Mouse (Mus musculus): ENCODE data around the gene Dnmbp. TPM values are rescaled to one million over a fixed set of nuclear protein-coding genes. Genes with fewer than 3 reads are reported as not detected.
A peak's percentile ranks its signal among the peaks of the same experiment; 100 is the strongest.

Dnmbp gene
- polyA plus RNA-seq, 1 experiment from 2014 or later = 14.5 TPM

- Histone ChIP-seq H3K27me3 (ENCODE audit: control insufficient read depth, insufficient read depth, low read length) (no peaks in the 10 kb centered on the region), H3K27ac (ENCODE audit: low read depth, low read length) (no peak overlapping the region), H3K9me3 (ENCODE audit: control insufficient read depth, low read length) (no peaks in the 10 kb centered on the region), H3K9ac (ENCODE audit: low read length) (no peak overlapping the region), H3K4me1 (ENCODE audit: control insufficient read depth, insufficient read depth, low read length) (no peaks in the 10 kb centered on the region), H3K36me3 (ENCODE audit: control insufficient read depth, insufficient read depth, low read length) (no peaks in the 10 kb centered on the region), H3K4me3 (ENCODE audit: low read depth, low read length) (no peak overlapping the region), H3K4me2 (no peak overlapping the region)
- WGBS = 89% methylated on average over 5 of the region's 5 CpGs
- ATAC-seq (ENCODE audit: low FRiP score) (no peak), DNase-seq (ENCODE audit: low spot score, missing footprints) (no peak)
These were observed 49.5 kb downstream of the Dnmbp start for GRCm38 (mm10) chr19:43890487-43890886.

- H3K4me1 ChIP-seq (ENCODE audit: control insufficient read depth, insufficient read depth, low read length) = peaks cover 7% of the 10 kb centered on the region
- ATAC-seq (ENCODE audit: low FRiP score) = no peak
- H3K4me3 ChIP-seq (ENCODE audit: low read depth, low read length) = no peak overlapping the region
- no peaks in the 10 kb centered on the region for H3K36me3 ChIP-seq (ENCODE audit: control insufficient read depth, insufficient read depth, low read length)
- no peaks in the 10 kb centered on the region for H3K9me3 ChIP-seq (ENCODE audit: control insufficient read depth, low read length)
- no peak overlapping the region for H3K9ac ChIP-seq (ENCODE audit: low read length)
- no peak overlapping the region for H3K4me2 ChIP-seq
- no peaks in the 10 kb centered on the region for H3K27me3 ChIP-seq (ENCODE audit: control insufficient read depth, insufficient read depth, low read length)
- no peak overlapping the region for H3K27ac ChIP-seq (ENCODE audit: low read depth, low read length)
- no peak for DNase-seq (ENCODE audit: low spot score, missing footprints)
- WGBS = 69% methylated on average over 2 of the region's 2 CpGs
These were observed 52.3 kb downstream of the Dnmbp start for GRCm38 (mm10) chr19:43887725-43888124.

GRCm38 (mm10) chr19:43887242-43887641 lies 52.7 kb downstream of the Dnmbp start:
- H3K4me1 ChIP-seq (ENCODE audit: control insufficient read depth, insufficient read depth, low read length) = peaks cover 8% of the 10 kb centered on the region
- 84% methylated on average over 5 of the region's 5 CpGs for WGBS

GRCm38 (mm10) chr19:43886371-43887099 lies 53.5 kb downstream of the Dnmbp start:
- Histone ChIP-seq H3K9me3 (ENCODE audit: control insufficient read depth, low read length) (no peaks in the 10 kb centered on the region), H3K4me2 (no peak overlapping the region), H3K36me3 (ENCODE audit: control insufficient read depth, insufficient read depth, low read length) (no peaks in the 10 kb centered on the region), H3K4me3 (ENCODE audit: low read depth, low read length) (no peak overlapping the region), H3K4me1 (ENCODE audit: control insufficient read depth, insufficient read depth, low read length) (peaks cover 8% of the 10 kb centered on the region), H3K27me3 (ENCODE audit: control insufficient read depth, insufficient read depth, low read length) (no peaks in the 10 kb centered on the region), H3K27ac (ENCODE audit: low read depth, low read length) (no peak overlapping the region), H3K9ac (ENCODE audit: low read length) (no peak overlapping the region)
- 83% methylated on average over 12 of the region's 12 CpGs for WGBS
- DNase-seq (ENCODE audit: low spot score, missing footprints) = no peak
- no peak for ATAC-seq (ENCODE audit: low FRiP score)

More at GRCm38 (mm10) chr19:43887242-43887641, 52.7 kb downstream of the Dnmbp start:
- Histone ChIP-seq H3K27ac (ENCODE audit: low read depth, low read length) (no peak overlapping the region), H3K9ac (ENCODE audit: low read length) (no peak overlapping the region), H3K27me3 (ENCODE audit: control insufficient read depth, insufficient read depth, low read length) (no peaks in the 10 kb centered on the region), H3K36me3 (ENCODE audit: control insufficient read depth, insufficient read depth, low read length) (no peaks in the 10 kb centered on the region), H3K4me2 (no peak overlapping the region), H3K9me3 (ENCODE audit: control insufficient read depth, low read length) (no peaks in the 10 kb centered on the region), H3K4me3 (ENCODE audit: low read depth, low read length) (no peak overlapping the region)
- DNase-seq (ENCODE audit: low spot score, missing footprints) (no peak), ATAC-seq (ENCODE audit: low FRiP score) (no peak)

GRCm38 (mm10) chr19:43884668-43885498 lies 55.1 kb downstream of the Dnmbp start:
- no peaks in the 10 kb centered on the region for H3K36me3 ChIP-seq (ENCODE audit: control insufficient read depth, insufficient read depth, low read length)
- no peak overlapping the region for H3K9ac ChIP-seq (ENCODE audit: low read length)
- ATAC-seq (ENCODE audit: low FRiP score) (no peak), DNase-seq (ENCODE audit: low spot score, missing footprints) (no peak)
- WGBS = 80% methylated on average over 13 of the region's 13 CpGs
- H3K27ac ChIP-seq (ENCODE audit: low read depth, low read length) = no peak overlapping the region
- no peaks in the 10 kb centered on the region for H3K27me3 ChIP-seq (ENCODE audit: control insufficient read depth, insufficient read depth, low read length)
- no peaks in the 10 kb centered on the region for H3K9me3 ChIP-seq (ENCODE audit: control insufficient read depth, low read length)
- H3K4me2 ChIP-seq = no peak overlapping the region
- H3K4me3 ChIP-seq (ENCODE audit: low read depth, low read length) = no peak overlapping the region
- H3K4me1 ChIP-seq (ENCODE audit: control insufficient read depth, insufficient read depth, low read length) = peaks cover 10% of the 10 kb centered on the region

GRCm38 (mm10) chr19:43882895-43883573 lies 57.0 kb downstream of the Dnmbp start:
- H3K4me2 ChIP-seq = peak overlapping the region; percentile 39
- peak overlapping the region; percentile 75 for H3K27ac ChIP-seq (ENCODE audit: low read depth, low read length)
- peak overlapping the region; percentile 10; the same call in 1 of the 2 replicates for H3K4me3 ChIP-seq (ENCODE audit: low read depth, low read length)
- peak; percentile 91 for DNase-seq (ENCODE audit: low spot score, missing footprints)
- H3K9me3 ChIP-seq (ENCODE audit: control insufficient read depth, low read length) = no peaks in the 10 kb centered on the region
- peaks cover 16% of the 10 kb centered on the region for H3K4me1 ChIP-seq (ENCODE audit: control insufficient read depth, insufficient read depth, low read length)
- no peaks in the 10 kb centered on the region for H3K36me3 ChIP-seq (ENCODE audit: control insufficient read depth, insufficient read depth, low read length)
- WGBS = 22% methylated on average over 18 of the region's 18 CpGs
- no peaks in the 10 kb centered on the region for H3K27me3 ChIP-seq (ENCODE audit: control insufficient read depth, insufficient read depth, low read length)
- ATAC-seq (ENCODE audit: low FRiP score) = peak; percentile 66
- H3K9ac ChIP-seq (ENCODE audit: low read length) = peak overlapping the region; percentile 61

- Histone ChIP-seq H3K9me3 (ENCODE audit: control insufficient read depth, low read length) (no peaks in the 10 kb centered on the region), H3K27ac (ENCODE audit: low read depth, low read length) (no peak overlapping the region), H3K9ac (ENCODE audit: low read length) (no peak overlapping the region), H3K4me3 (ENCODE audit: low read depth, low read length) (no peak overlapping the region), H3K27me3 (ENCODE audit: control insufficient read depth, insufficient read depth, low read length) (no peaks in the 10 kb centered on the region), H3K36me3 (ENCODE audit: control insufficient read depth, insufficient read depth, low read length) (no peaks in the 10 kb centered on the region), H3K4me2 (no peak overlapping the region), H3K4me1 (ENCODE audit: control insufficient read depth, insufficient read depth, low read length) (peaks cover 23% of the 10 kb centered on the region)
- DNase-seq (ENCODE audit: low spot score, missing footprints) (peak; percentile 84), ATAC-seq (ENCODE audit: low FRiP score) (no peak)
- 82% methylated on average over 7 of the region's 7 CpGs for WGBS
These were observed 58.4 kb downstream of the Dnmbp start for GRCm38 (mm10) chr19:43881615-43882014.

GRCm38 (mm10) chr19:43880420-43880819 lies 59.6 kb downstream of the Dnmbp start:
- Histone ChIP-seq H3K9me3 (ENCODE audit: control insufficient read depth, low read length) (no peaks in the 10 kb centered on the region), H3K27me3 (ENCODE audit: control insufficient read depth, insufficient read depth, low read length) (no peaks in the 10 kb centered on the region), H3K4me1 (ENCODE audit: control insufficient read depth, insufficient read depth, low read length) (peaks cover 31% of the 10 kb centered on the region), H3K27ac (ENCODE audit: low read depth, low read length) (no peak overlapping the region), H3K4me3 (ENCODE audit: low read depth, low read length) (no peak overlapping the region), H3K4me2 (no peak overlapping the region), H3K36me3 (ENCODE audit: control insufficient read depth, insufficient read depth, low read length) (no peaks in the 10 kb centered on the region), H3K9ac (ENCODE audit: low read length) (no peak overlapping the region)
- 14% methylated on average over 3 of the region's 3 CpGs for WGBS
- ATAC-seq (ENCODE audit: low FRiP score) = no peak
- DNase-seq (ENCODE audit: low spot score, missing footprints) = peak; percentile 86

Data from midbrain, embryonic 11.5 days (tissue).